In the genomic region with DNA sequence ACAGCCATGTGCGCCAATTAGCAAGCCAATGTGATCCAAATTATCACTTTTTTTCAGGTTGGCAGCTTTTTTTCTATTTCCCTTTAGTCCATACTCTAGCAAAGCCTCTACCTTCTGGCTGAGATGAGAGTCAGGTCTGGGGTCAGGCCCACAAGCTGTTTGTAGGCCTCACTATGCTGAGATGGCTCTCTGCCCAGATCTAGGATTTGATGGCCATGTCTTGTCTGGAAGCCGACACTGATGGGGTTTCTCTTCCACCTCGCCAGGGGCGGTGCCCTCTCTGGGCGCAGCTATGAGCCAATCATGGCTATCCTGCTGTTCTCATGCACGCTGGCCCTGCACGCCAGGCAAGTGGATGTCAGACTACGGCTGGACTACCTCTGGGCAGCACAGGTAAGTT, we compare ENCODE assay signal across 23 mouse cellular contexts. TPM values are rescaled to one million over a fixed set of nuclear protein-coding genes. Genes with fewer than 3 reads are reported as not detected.
DNase-seq lines count a peak whose midpoint lies in the region; ATAC-seq and TF ChIP-seq lines count a peak whose summit lies in the region.
"Had no signal": no experiment of that assay in that cellular context is flagged by ENCODE, and none has a peak within 500 bp of the region (broad histone marks: within the 10 kb centered on the region; RNA-seq: fewer than 3 reads in every experiment).

No protein-coding gene starts in this region.

- no peak overlapping the region for H3K4me3 ChIP-seq in liver, postnatal 0 days (ENCODE audit: low read depth, low read length)
- no peak overlapping the region for H3K4me3 ChIP-seq in liver, embryonic 12.5 days
- H3K4me3 ChIP-seq: embryonic facial prominence, embryonic 13.5 days; gastrocnemius, adult 2 months; heart, embryonic 12.5 days had no signal

- TF ChIP-seq EP300 in liver, postnatal 0 days (IDR thresholded peaks at IDR 0.05; ENCODE audit: low read depth), result no peak

- ATAC-seq in liver, postnatal 0 days, result no peak
- no peak for ATAC-seq in liver, embryonic 12.5 days
- ATAC-seq in cerebellum, adult (ENCODE audit: insufficient number of reproducible peaks, low FRiP score, low TSS enrichment), result peak; percentile 33; the same call in 1 of the 2 replicates
- ATAC-seq: inflammation-experienced regulatory T-cells, adult 6 months; midbrain, embryonic 16.5 days had no signal

- no peak for DNase-seq in liver, postnatal 0 days
- peak; percentile 68 to 72 for DNase-seq in cerebellum, adult 18-20 months
- peak; percentile 63 to 65 for DNase-seq in cerebellum, postnatal 36 days
- no peak for DNase-seq in adrenal gland, adult 8-10 months
- no peak for DNase-seq in layer of hippocampus, adult 18-20 months (ENCODE audit: low spot score in 2 of 2)
- DNase-seq: gastrocnemius, adult 2 months; kidney, adult 9 months; liver had no signal

- peaks cover 4% of the 10 kb centered on the region for H3K36me3 ChIP-seq in liver, postnatal 0 days (replicated peaks; ENCODE audit: insufficient read depth, low read length)
- H3K36me3 ChIP-seq in liver, embryonic 12.5 days, result no peaks in the 10 kb centered on the region
- H3K36me3 ChIP-seq: heart, embryonic 12.5 days had no signal

- 73% methylated on average over 8 of the region's 8 CpGs for WGBS in liver, postnatal 0 days (ENCODE audit: insufficient replicate concordance)
- 74% methylated on average over 8 of the region's 8 CpGs for WGBS in liver, embryonic 12.5 days (ENCODE audit: insufficient replicate concordance)

- H3K27me3 ChIP-seq in liver, postnatal 0 days (ENCODE audit: insufficient read depth, low read length), result no peaks in the 10 kb centered on the region
- H3K27me3 ChIP-seq in liver, embryonic 12.5 days (replicated peaks), result no peaks in the 10 kb centered on the region
- H3K27me3 ChIP-seq: embryonic facial prominence, embryonic 13.5 days had no signal

- H3K9ac ChIP-seq in liver, postnatal 0 days (replicated peaks), result no peak overlapping the region
- H3K9ac ChIP-seq in liver, embryonic 12.5 days, result no peak overlapping the region
- H3K9ac ChIP-seq: embryonic facial prominence, embryonic 13.5 days; heart, embryonic 12.5 days had no signal

- peaks cover 10% of the 10 kb centered on the region for H3K4me1 ChIP-seq in liver, postnatal 0 days (ENCODE audit: insufficient read depth)
- H3K4me1 ChIP-seq in liver, embryonic 12.5 days, result no peaks in the 10 kb centered on the region
- H3K4me1 ChIP-seq: embryonic facial prominence, embryonic 13.5 days; heart, embryonic 12.5 days had no signal

- peak overlapping the region; percentile 30; the same call in 1 of the 2 replicates for H3K27ac ChIP-seq in liver, postnatal 0 days (ENCODE audit: low read depth)
- no peak overlapping the region for H3K27ac ChIP-seq in liver, embryonic 12.5 days
- H3K27ac ChIP-seq: embryonic facial prominence, embryonic 13.5 days; gastrocnemius, adult 2 months; stomach, postnatal 0 days had no signal

- H3K4me2 ChIP-seq in liver, postnatal 0 days (ENCODE audit: low read depth, low read length), result no peak overlapping the region
- no peak overlapping the region for H3K4me2 ChIP-seq in liver, embryonic 12.5 days
- H3K4me2 ChIP-seq: embryonic facial prominence, embryonic 13.5 days; heart, embryonic 12.5 days had no signal

- no peak for TF ChIP-seq CTCF in liver, postnatal 0 days (IDR thresholded peaks at IDR 0.05; ENCODE audit: low read depth)

- no peaks in the 10 kb centered on the region for H3K9me3 ChIP-seq in liver, postnatal 0 days (ENCODE audit: low read length)
- no peaks in the 10 kb centered on the region for H3K9me3 ChIP-seq in liver, embryonic 12.5 days (replicated peaks)
- H3K9me3 ChIP-seq: embryonic facial prominence, embryonic 13.5 days; heart, embryonic 12.5 days had no signal

RNA-seq across cellular contexts. Expression of gene Gm11985, which starts 37.9 kb away (rescaled TPM):
- 0.11 TPM in 2 replicates for polyA plus RNA-seq in liver, postnatal 0 days (2015; fragmentation: Nextera tagmentation; extraction: Ambion mirVana)
- not detected in 2 replicates for polyA plus RNA-seq in liver, embryonic 12.5 days (2016; fragmentation: Nextera tagmentation; extraction: Ambion mirVana)
- total RNA-seq in adrenal gland, adult 8-10 months (2022), result not detected
- not detected for total RNA-seq in layer of hippocampus, adult 18-20 months (2021)
- total RNA-seq: adrenal gland, adult 18-20 months; ES-E14; gastrocnemius, adult 2 months; granulocyte monocyte progenitor cell, adult 5-6 weeks; heart, postnatal 25 days; layer of hippocampus, postnatal 25 days; left cerebral cortex, postnatal 14 days; megakaryocyte progenitor cell, adult 5-6 weeks had no signal
- polyA plus RNA-seq: embryonic facial prominence, embryonic 13.5 days; heart, embryonic 12.5 days; inflammation-experienced regulatory T-cells, adult 6 months; large intestine, adult 2 months; midbrain, embryonic 16.5 days; stomach, postnatal 0 days had no signal

RNA-seq across cellular contexts. Expression of gene Igfbp1, which starts 47.1 kb away (rescaled TPM):
- polyA plus RNA-seq in liver, postnatal 0 days (2015; fragmentation: Nextera tagmentation; extraction: Ambion mirVana), result 1,301 and 1,767 TPM in 2 replicates
- polyA plus RNA-seq in liver, embryonic 12.5 days (2016; fragmentation: Nextera tagmentation; extraction: Ambion mirVana), result 39.5 and 41.4 TPM in 2 replicates
- total RNA-seq in adrenal gland, adult 8-10 months (2022), result not detected
- total RNA-seq in layer of hippocampus, adult 18-20 months (2021), result not detected
- total RNA-seq: adrenal gland, adult 18-20 months; ES-E14; gastrocnemius, adult 2 months; granulocyte monocyte progenitor cell, adult 5-6 weeks; heart, postnatal 25 days; layer of hippocampus, postnatal 25 days; megakaryocyte progenitor cell, adult 5-6 weeks had no signal
- polyA plus RNA-seq: inflammation-experienced regulatory T-cells, adult 6 months had no signal

Comparison
In these comparisons a context has a peak if more than half of its experiments do, and no peak if none do; other contexts are left out.
1. DNase-seq: peak in cerebellum, adult 18-20 months (2 of 2) and cerebellum, postnatal 36 days (2 of 2); none in liver, postnatal 0 days (single experiment), adrenal gland, adult 8-10 months (single experiment) and layer of hippocampus, adult 18-20 months (0 of 2).